Mouse (Mus musculus) urinary bladder, adult 2 months (tissue): ENCODE results near the gene Parp9. TPM values are rescaled to one million over a fixed set of nuclear protein-coding genes. Genes with fewer than 3 reads are reported as not detected.
"Not testable (repeated sequence)": the region's sequence is repeated elsewhere in the genome, so short reads cannot be mapped to it uniquely, and the experiment has no call there.

Source experiments
- DNase-seq: peaks from one replicate; pipeline ENCODE4 v3.0.0; 2022; ENCODE audit warnings: low spot score
- polyA plus RNA-seq: library from polyadenylated mRNA; depleted of rRNA; stranded (reverse); fragments of >200 nt; gene quantifications from 2 replicates; pipeline ENCODE4 v1.2.3, GENCODE M21; 2012

Parp9 gene
- polyA plus RNA-seq, 1 experiment: 20.3 TPM

- no peak for DNase-seq
These were observed 13.9 kb upstream of the Parp9 start for GRCm38 (mm10) chr16:35924341-35924740.

GRCm38 (mm10) chr16:35932179-35933055 is 5.9 kb upstream of the Parp9 start:
- DNase-seq: no peak

GRCm38 (mm10) chr16:35933181-35933580 is 5.1 kb upstream of the Parp9 start:
- no peak for DNase-seq

GRCm38 (mm10) chr16:35939261-35939660 is 991 bp downstream of the Parp9 start:
- no peak for DNase-seq

- DNase-seq: peak; percentile 70
These were observed 1.4 kb downstream of the Parp9 start for GRCm38 (mm10) chr16:35939690-35940089.

GRCm38 (mm10) chr16:35941382-35941781 is 3.1 kb downstream of the Parp9 start:
- no peak for DNase-seq

GRCm38 (mm10) chr16:35949264-35949663 is 11.0 kb downstream of the Parp9 start:
- DNase-seq: no peak

GRCm38 (mm10) chr16:35951216-35951615 is 12.9 kb downstream of the Parp9 start:
- DNase-seq: no peak

- DNase-seq: no peak
These were observed 14.4 kb downstream of the Parp9 start for GRCm38 (mm10) chr16:35952628-35953130.

- DNase-seq: not testable (repeated sequence)
These were observed 27.7 kb downstream of the Parp9 start for GRCm38 (mm10) chr16:35965991-35966390.

- DNase-seq: no peak
These were observed 28.3 kb downstream of the Parp9 start for GRCm38 (mm10) chr16:35966411-35967115.

GRCm38 (mm10) chr16:35967319-35967718 is 29.0 kb downstream of the Parp9 start:
- no peak for DNase-seq

GRCm38 (mm10) chr16:35968149-35968548 is 29.9 kb downstream of the Parp9 start:
- DNase-seq: no peak

- DNase-seq: no peak
These were observed 35.8 kb downstream of the Parp9 start for GRCm38 (mm10) chr16:35974021-35974420.

- DNase-seq: not testable (repeated sequence)
These were observed 40.2 kb downstream of the Parp9 start, which contains the start of gene Kpna1 for GRCm38 (mm10) chr16:35978450-35978849. Gene Kpna1, plus strand, starts transcription at chr16:35978750.

- DNase-seq: peak; percentile 100
These were observed 43.1 kb downstream of the Parp9 start for GRCm38 (mm10) chr16:35981363-35981821.

GRCm38 (mm10) chr16:35982506-35982901 is 44.2 kb downstream of the Parp9 start:
- DNase-seq: no peak

- DNase-seq: peak; percentile 89
These were observed 44.7 kb downstream of the Parp9 start for GRCm38 (mm10) chr16:35982902-35983516.

GRCm38 (mm10) chr16:35983517-35984101 is 45.3 kb downstream of the Parp9 start:
- no peak for DNase-seq

- DNase-seq: no peak
These were observed 46.2 kb downstream of the Parp9 start for GRCm38 (mm10) chr16:35984471-35984870.

- DNase-seq: no peak
These were observed 49.7 kb downstream of the Parp9 start for GRCm38 (mm10) chr16:35987930-35988329.

- DNase-seq: no peak
These were observed 54.1 kb downstream of the Parp9 start for GRCm38 (mm10) chr16:35992391-35992790.
